Mouse (Mus musculus) monocyte, adult 2 months (primary cell): ENCODE measurements around the gene Stxbp6.
A peak's percentile ranks its signal among the peaks of the same experiment; 100 is the strongest.
"Not testable (repeated sequence)": the region's sequence is repeated elsewhere in the genome, so short reads cannot be mapped to it uniquely, and the experiment has no call there.

Source experiments
- DNase-seq, 2 experiments: peaks; one replicate each; pipeline ENCODE4 v3.0.0; 2022; ENCODE audit warnings: low spot score in 2 of 2, low read depth in 1 of 2

Gene Stxbp6

GRCm38 (mm10) chr12:45074611-45075342 is at the start of gene Stxbp6:
Gene Stxbp6 (minus strand): TSS chr12:45074709.
- peak; percentile 35 to 47 for DNase-seq

GRCm38 (mm10) chr12:45102954-45103353 is 28.4 kb upstream of the Stxbp6 start:
- not testable (repeated sequence) for DNase-seq

- no peak for DNase-seq
Measured at GRCm38 (mm10) chr12:45093732-45094131, 19.2 kb upstream of the Stxbp6 start.

DNA sequence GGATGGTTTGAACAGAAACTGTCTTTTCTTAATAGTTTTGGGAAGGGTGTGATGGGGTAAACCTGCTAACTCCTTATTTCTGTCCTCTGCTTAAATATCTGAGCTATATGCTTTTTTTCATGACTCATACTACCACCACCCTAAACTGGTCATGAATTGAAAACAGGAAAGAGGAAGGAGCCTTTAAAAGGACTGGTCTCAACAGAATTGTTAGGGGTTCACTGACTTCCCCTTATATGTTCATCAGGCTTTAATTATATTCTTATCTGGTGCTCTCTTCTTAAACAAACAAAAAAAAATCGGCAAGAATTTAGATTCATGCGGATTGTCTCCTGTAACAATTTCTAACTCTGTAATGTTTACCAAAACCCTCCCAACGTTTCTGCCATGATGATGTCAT is 17.9 kb upstream of the Stxbp6 start:
- DNase-seq: no peak

DNA sequence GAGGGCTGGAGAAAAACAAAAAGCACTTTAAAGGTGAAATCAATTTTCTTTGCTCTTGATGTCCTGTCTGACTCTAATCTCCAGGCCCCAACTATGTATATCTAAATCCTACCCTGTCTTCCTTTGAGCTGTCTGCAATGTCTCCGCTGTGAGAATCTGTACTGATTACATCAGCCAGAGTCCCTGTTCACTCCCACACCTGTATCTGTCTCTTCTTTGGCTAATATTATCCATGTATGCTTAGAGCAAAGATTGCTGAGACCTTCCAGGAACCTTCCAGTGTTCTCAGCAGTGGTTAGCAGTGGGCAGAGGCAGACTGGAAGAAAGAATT is 8.6 kb upstream of the Stxbp6 start:
- DNase-seq: no peak

- no peak for DNase-seq
Measured at GRCm38 (mm10) chr12:45082379-45083144, 8.1 kb upstream of the Stxbp6 start.

- peak in 1 of 2 experiments; percentile 23 for DNase-seq
Measured at GRCm38 (mm10) chr12:45081617-45082016, 7.1 kb upstream of the Stxbp6 start.

- no peak for DNase-seq
Measured at GRCm38 (mm10) chr12:45080753-45081122, 6.2 kb upstream of the Stxbp6 start.

- DNase-seq: no peak
Measured at GRCm38 (mm10) chr12:45080036-45080752, 5.7 kb upstream of the Stxbp6 start.

GRCm38 (mm10) chr12:45075631-45076030 is 1.1 kb upstream of the Stxbp6 start:
- no peak for DNase-seq

DNA sequence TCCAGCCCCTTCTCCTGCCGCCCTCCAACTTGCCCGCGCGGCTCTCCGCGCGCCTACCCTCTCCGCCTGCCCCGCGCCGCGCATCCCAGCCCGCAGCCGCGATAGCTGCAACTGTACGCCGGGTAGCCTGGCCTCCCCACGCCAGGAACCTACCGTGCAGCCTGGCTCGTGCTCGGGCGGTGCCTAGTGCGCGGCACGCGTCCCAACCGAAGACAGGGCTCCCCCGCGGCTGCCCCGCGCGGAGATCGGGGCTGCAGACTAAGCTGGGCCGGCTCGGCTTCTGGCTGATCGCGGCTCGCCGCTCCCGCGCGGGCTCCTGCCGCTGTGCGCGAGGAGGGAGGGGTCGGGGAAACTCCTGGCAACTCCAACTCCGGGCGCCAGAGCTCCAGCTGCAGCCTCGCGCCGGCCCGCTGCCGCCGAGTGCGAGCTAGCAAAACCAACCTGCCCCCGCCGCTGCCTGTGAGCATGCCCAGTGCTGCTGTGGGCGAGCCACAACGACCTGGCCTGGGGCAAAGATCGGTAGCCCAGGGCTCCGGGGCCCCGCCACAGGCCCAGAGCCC is 387 bp downstream of the Stxbp6 start:
- DNase-seq: peak; percentile 23 to 47

DNA sequence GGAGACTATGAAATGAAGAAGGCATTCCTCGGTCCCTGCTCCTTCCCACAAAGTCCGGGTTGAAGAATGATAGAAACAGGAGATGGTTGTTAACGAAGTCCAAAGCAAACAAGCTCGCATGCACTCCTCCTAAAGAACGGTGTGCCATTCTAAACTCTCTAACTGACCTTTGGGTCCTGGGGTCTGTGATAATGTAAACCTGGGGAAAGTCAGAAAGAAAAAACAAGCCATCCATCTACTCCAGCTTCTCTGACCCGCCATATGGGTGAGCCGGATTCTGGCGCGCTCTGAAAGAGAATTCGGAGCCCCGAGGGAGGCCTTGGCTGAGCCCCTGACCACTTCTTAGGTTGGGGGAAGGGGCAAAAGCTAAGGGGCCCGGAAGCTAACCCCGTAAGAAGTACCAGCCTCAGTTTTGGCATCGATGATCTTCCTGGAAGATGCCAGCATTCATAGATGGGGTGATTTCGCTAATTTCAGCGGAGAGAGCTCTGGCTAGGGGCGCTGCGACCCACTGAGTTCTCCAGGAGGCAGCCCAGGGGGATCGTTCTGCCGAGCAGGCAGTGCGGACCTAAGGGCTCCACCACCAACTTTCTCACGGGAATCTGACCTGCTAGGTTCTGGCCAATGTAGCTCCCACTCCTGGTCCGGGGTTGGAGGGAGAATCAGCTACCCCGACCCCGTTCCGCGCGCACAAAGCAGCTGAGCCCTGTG is 1.0 kb downstream of the Stxbp6 start:
- no peak for DNase-seq

- DNase-seq: no peak
Measured at GRCm38 (mm10) chr12:45072185-45072584, 2.3 kb downstream of the Stxbp6 start.

- DNase-seq: no peak
Measured at GRCm38 (mm10) chr12:45070186-45070585, 4.3 kb downstream of the Stxbp6 start.

DNA sequence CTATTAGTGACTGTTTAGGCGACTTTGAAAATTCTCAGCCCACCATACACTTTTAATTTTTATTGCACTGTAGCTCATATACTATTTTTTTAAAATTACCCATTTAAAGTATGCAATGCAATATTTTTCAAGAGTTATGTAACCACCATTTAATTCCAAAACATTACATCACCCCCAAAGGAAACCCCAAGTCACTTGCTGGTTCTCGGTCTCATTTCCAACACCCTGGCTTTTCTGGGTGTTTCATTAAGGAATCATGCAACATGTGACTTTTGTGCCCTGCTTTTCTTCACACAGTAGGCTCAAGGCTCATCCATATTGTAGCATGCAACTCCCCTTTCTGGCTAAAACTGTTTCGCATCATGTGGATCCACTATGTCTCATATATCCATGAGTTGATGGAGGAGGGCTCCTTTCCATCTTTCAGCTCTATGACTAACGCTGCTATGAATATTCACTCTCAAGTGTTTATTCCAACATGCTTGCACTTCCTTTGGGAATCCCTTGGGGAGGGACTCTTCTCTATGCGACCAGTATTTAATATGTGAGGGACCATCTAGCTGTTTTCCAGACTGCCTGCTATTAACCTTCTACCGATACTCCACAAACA is 6.3 kb downstream of the Stxbp6 start:
- DNase-seq: no peak

- DNase-seq: no peak
Measured at GRCm38 (mm10) chr12:45067686-45068085, 6.8 kb downstream of the Stxbp6 start.

GRCm38 (mm10) chr12:45067047-45067685 is 7.3 kb downstream of the Stxbp6 start:
- no peak for DNase-seq

DNA sequence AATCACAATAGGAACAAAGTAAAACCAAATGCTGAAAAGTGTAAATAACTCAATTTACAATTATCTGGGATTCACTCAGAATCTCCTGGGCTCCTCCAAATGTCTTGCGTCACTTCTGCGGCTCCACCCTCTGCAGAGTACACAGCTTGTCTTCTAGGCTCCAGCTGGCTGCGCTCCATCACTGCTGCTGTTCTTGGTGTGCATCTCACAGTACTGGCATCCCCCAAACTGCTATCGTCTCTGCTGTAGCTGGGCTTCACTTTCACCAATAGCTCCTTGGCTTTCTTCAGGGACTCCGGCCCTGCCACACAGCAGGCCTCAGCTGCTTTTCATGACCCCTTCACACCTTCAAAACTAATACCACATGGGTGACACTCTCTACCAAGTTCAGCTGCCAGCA is 10.9 kb downstream of the Stxbp6 start:
- no peak for DNase-seq

GRCm38 (mm10) chr12:45061336-45061735 is 13.2 kb downstream of the Stxbp6 start:
- DNase-seq: no peak

GRCm38 (mm10) chr12:45060804-45061203 is 13.7 kb downstream of the Stxbp6 start:
- no peak for DNase-seq
